Mouse (Mus musculus) lung, postnatal 0 days (tissue): ENCODE data around the gene Man2a1.

Experiments
- CTCF ChIP-seq: IDR thresholded peaks from 2 replicates; pipeline ENCODE4 v1.5.1; 2016; ENCODE audit warnings: antibody characterized with exemption, mild to moderate bottlenecking
- EP300 ChIP-seq: IDR thresholded peaks from 2 replicates; pipeline ENCODE4 v1.6.1; 2016; ENCODE audit warnings: antibody characterized with exemption, mild to moderate bottlenecking, control low read depth

DNA sequence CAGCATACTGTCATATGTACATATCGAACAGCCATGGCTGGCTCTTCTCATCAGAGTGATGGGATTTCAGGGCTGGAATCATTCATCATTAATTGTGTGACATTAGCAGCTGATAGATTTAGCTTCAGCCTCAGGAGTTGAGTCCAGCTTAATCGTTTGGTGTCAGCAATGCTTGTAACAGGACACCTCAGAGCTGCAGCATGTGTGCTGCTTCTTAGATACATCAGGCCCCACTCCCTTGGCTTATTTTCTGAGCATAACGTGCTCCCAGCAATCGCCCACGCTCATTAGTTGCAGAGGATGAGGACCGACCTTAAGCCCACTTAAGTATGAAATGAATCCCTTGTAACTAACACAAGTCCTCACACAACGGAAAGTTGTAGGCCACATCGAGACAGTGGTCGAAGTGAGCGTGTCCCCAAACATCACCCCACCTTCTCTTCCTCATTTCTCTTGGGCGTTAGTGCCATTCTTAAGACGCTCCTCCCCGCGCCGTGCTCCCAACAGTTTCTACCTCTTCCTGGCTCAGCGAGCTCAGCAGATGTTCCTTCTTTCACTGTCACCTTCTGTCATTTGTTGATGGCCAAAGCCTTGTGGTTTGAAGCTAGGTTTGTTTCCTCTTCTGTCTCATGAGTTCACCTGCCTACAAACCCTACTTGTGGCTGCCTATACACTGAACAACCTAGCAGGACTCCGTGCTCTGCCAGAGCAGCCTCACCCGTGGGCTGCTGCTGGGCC, 180.4 kb downstream of the Man2a1 start:
- no peak for TF ChIP-seq CTCF
- TF ChIP-seq EP300, result no peak
